Mouse (Mus musculus): ENCODE data around the gene Fam98c. TPM values are rescaled to one million over a fixed set of nuclear protein-coding genes. Genes with fewer than 3 reads are reported as not detected.
"Not testable (repeated sequence)": the region's sequence is repeated elsewhere in the genome, so short reads cannot be mapped to it uniquely, and the experiment has no call there.

Fam98c gene
- 10 to 100 TPM; 27.9 to 32.4 (median 29.9) TPM for total RNA-seq (2022)

GRCm38 (mm10) chr7:29155838-29156782, at the start of gene Fam98c:
Gene Fam98c, minus strand, starts transcription at chr7:29156234.
- DNase-seq (ENCODE audit: low spot score in 2 of 2), result peak; percentile 80 to 82

- no peak for DNase-seq (ENCODE audit: low spot score in 2 of 2)
Observed at GRCm38 (mm10) chr7:29202577-29202976, 46.5 kb upstream of the Fam98c start.

DNA sequence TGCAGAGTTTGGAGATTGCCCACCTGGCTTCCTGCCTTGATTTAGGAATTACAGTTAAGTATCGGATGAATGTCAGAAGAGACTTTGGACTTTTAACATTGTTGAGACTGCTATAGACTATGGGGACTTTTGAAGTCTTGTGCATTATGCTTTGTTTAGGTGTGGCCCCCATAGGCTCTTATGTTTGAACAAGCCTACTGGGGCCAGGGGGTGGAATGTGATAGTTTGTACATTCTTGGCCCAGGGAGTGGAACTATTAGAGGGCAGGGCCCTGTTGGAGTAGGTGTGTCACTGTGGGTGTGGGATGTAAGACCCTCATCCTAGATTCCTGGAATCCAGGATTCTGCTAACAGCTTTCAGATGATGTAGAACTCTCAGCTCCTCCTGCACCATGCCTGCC, 38.2 kb upstream of the Fam98c start:
- not testable (repeated sequence) for DNase-seq (ENCODE audit: low spot score in 2 of 2)

GRCm38 (mm10) chr7:29181323-29181722, 25.3 kb upstream of the Fam98c start:
- not testable (repeated sequence) for DNase-seq (ENCODE audit: low spot score in 2 of 2)

- DNase-seq (ENCODE audit: low spot score in 2 of 2), result no peak
Observed at GRCm38 (mm10) chr7:29180854-29181236, 24.8 kb upstream of the Fam98c start.

- DNase-seq (ENCODE audit: low spot score in 2 of 2), result peak; percentile 94 to 96
Observed at GRCm38 (mm10) chr7:29180077-29180853, 24.2 kb upstream of the Fam98c start, which contains the start of gene Psmd8. Gene Psmd8, minus strand, starts transcription at chr7:29180701.

DNA sequence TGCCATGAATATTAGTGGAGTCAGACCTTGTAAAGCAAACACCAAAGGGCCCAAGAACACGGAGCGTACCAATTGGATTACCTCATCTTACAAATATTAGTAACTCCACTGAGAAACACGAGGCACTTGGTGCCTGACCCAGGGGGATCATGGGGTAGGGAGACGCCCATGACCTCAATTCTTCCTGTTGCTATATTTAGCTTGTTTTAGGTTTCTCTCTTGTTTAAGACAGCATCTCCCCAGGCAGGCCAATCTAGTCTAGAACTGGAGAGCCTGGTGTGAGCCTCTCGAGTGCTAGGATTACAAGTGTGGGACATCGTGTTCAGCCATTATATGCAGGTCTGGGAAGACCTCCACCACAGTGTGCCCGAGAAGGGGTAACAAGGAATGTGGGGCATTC, 23.3 kb upstream of the Fam98c start:
- DNase-seq (ENCODE audit: low spot score in 2 of 2), result no peak

- DNase-seq (ENCODE audit: low spot score in 2 of 2), result no peak
Observed at GRCm38 (mm10) chr7:29178106-29178505, 22.1 kb upstream of the Fam98c start.

DNA sequence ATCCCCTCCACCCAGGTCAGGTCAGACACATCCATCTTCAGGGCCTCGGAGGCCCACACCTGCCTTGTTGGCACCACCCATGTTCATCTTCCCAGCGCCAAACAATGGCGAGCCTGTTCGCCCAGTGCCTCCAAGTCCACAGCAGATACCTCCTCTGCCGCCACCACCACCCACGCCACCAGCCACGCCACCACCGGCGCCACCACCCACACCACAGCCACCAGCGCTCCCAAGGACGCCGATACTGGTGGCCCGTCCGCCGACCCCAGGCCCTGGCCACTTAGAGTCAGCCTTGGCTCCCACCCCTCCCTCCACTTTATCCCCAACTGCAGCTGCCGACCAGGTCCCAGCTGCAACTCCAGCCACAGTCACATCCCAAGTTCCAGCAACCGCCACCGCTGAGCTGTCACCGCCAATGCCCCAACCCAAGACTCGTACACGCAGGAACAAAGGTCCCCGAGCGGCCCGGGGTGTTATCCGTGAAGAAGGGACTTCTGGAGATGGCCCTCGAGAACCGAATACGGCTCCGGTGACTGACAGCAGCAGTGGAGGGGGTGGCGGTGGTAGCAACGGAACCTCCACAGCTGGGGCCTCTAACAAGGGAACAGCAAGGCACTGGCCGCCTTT, 16.5 kb upstream of the Fam98c start:
- DNase-seq (ENCODE audit: low spot score in 2 of 2), result no peak

GRCm38 (mm10) chr7:29171562-29172097, 15.6 kb upstream of the Fam98c start:
- no peak for DNase-seq (ENCODE audit: low spot score in 2 of 2)

GRCm38 (mm10) chr7:29170755-29171561, 14.9 kb upstream of the Fam98c start:
- no peak for DNase-seq (ENCODE audit: low spot score in 2 of 2)

GRCm38 (mm10) chr7:29170066-29170754, 14.2 kb upstream of the Fam98c start, which contains the start of the genes Ggn and Spred3:
Gene Ggn, plus strand, starts transcription at chr7:29170210.
Gene Spred3, minus strand, starts transcription at chr7:29170411.
- no peak for DNase-seq (ENCODE audit: low spot score in 2 of 2)

DNA sequence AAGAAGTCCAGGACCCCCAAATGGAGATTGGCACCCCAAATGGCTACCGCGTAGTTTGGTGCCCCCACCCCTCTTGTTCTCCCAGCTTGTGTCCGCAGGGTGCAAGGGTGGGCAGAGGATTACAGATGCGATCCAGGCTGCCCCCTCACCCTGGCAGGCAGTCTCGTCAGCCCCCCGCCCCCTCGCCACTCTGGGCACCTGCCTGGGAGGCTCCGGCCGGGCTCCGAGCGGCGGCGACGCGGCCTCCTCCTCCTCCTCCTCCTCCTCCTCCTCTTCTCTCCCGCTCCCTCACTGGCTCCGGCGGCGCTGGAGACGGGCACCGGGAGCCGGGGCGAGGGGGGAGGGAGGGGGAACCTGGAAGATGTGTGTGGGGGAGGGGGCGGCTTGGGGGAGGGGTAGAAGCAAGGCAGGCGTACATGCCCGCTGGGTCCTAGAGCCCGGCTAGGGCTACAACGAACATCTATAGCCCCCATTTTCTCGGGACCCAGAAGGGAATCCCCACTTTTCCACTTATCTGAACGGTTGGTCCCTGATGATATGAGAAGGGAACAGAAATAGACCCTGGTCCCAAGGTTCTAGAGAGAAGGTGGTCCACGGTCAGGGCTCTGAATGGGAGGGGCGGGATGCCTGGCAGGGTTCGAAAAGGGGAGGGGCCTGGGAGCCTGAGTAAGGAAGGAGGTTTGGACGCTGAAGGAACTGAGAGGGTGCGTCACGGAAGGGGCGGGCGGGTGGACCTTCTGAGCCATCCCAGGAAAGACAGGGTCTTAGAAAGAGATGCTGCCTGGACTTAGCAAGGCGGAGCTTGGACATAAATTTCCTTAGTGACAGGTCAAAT, 13.4 kb upstream of the Fam98c start:
- DNase-seq (ENCODE audit: low spot score in 2 of 2), result peak; percentile 76

GRCm38 (mm10) chr7:29168791-29169230, 12.8 kb upstream of the Fam98c start:
- no peak for DNase-seq (ENCODE audit: low spot score in 2 of 2)

- DNase-seq (ENCODE audit: low spot score in 2 of 2), result no peak
Observed at GRCm38 (mm10) chr7:29168121-29168695, 12.2 kb upstream of the Fam98c start.

GRCm38 (mm10) chr7:29167656-29168055, 11.6 kb upstream of the Fam98c start:
- no peak for DNase-seq (ENCODE audit: low spot score in 2 of 2)

- DNase-seq (ENCODE audit: low spot score in 2 of 2), result no peak
Observed at GRCm38 (mm10) chr7:29162750-29163525, 6.9 kb upstream of the Fam98c start.

DNA sequence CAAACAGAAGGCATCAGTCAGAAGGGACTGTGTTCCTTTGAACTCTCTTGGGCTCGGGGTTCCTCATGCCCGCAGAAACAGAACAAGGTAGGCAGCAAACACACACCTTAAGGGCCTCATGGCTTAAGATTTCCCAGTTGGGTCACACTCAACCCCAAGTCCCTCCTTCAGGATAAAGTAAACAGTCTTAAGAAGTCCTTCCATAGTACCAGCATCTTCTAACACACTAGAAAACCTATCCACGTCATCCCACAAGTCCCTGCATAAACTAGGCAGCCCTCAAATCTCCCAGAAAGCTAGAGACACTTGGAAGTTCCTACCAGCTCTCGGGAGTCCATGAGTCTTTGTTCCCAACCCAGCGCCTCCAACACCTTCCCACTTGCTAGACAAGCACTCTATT, 6.3 kb upstream of the Fam98c start:
- no peak for DNase-seq (ENCODE audit: low spot score in 2 of 2)
